Mouse (Mus musculus): ENCODE results near the gene Camk1.

DNA sequence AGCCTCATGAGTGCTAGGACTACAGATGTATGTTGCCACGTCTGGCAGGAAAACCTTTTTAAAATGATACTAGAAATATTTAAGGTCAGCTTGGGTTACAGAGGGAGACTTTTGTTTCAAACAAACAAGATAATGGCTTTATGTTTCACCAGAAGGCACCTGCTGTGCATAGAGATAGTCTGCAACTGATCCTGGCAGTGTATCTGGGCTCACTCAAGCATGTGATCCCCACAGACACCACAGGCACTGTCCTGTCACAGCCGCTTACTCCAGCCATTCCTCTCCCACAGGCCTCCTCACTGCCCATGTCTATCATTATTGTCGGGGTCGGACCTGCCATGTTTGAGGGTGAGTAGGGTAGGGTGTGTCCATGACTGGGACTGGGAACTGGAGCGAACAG lies 42.4 kb downstream of the Camk1 start:
- TF ChIP-seq CTCF (IDR thresholded peaks at IDR 0.05; ENCODE audit: low read depth, low read length) (no peak), POLR2A (IDR thresholded peaks at IDR 0.05; ENCODE audit: extremely low read depth, insufficient read depth, low read length) (no peak)

All from liver, adult 2 months (tissue).